Mouse (Mus musculus): ENCODE results near the gene Ahnak.
"Not testable (repeated sequence)": the region's sequence is repeated elsewhere in the genome, so short reads cannot be mapped to it uniquely, and the experiment has no call there.

The Ahnak gene

GRCm38 (mm10) chr19:9040649-9041048 is 51.6 kb downstream of the Ahnak start:
- DNase-seq (ENCODE audit: low spot score in 2 of 2): no peak

DNA sequence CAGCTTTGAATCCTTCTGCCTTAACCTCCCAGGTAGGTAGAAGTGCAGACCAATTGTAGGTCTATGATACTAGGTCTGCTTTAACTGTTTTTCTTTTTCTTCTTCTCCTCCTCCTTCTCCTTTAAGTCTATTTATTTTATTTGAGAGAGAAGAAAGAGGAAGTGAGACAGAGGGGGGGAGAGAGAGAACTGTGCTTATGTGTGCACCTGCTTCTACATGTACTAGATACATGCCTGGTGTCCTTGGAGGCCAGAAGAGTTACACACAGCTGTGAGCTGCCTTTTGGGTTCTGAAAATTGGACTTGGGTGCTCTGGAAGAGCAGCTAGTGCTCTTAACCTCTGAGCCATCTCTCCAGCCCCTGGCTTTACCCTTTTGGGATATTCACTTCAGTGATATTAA is 52.0 kb downstream of the Ahnak start:
- no peak for DNase-seq (ENCODE audit: low spot score in 2 of 2)

GRCm38 (mm10) chr19:9043123-9043522 is 54.0 kb downstream of the Ahnak start:
- no peak for DNase-seq (ENCODE audit: low spot score in 2 of 2)

- DNase-seq (ENCODE audit: low spot score in 2 of 2): no peak
These were observed 55.2 kb downstream of the Ahnak start for GRCm38 (mm10) chr19:9044291-9044690.

DNA sequence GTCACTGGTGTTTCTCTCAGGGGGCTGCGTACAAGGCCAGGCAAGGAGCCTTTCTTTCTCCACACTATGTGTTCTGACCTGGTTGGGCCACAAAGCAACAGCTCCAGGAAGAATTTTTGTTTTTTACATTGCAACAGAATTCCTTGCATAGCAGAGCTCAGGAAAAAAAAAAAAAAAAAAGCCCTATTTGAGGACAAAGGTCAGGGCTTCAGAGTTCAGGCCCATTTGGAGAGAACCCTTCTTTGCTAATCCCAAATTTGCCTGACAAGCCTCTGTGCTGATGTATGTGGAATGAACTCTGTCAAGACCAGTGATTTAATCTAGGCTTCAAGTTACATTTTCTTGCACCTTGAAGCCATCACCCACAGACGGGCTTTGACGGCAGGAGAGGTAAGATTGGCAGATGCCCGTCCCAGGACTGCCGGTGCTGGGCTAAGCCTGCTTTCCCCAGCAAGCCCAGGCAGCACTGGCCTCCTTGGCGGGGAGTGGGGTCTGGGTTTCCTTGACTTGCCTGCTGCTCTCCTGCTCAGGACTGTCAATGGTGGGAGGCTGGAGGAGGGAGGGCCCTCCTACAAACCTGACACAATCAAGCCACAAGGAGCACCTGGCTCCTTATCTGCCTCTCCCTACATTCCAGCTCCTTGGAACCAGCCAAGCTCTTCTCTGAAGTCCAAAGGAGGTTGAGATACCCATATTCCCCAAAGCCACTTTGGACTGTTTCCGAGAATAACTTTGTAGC is 58.3 kb downstream of the Ahnak start:
- DNase-seq (ENCODE audit: low spot score in 2 of 2): no peak

GRCm38 (mm10) chr19:9047946-9048387 is 58.9 kb downstream of the Ahnak start:
- no peak for DNase-seq (ENCODE audit: low spot score in 2 of 2)

DNA sequence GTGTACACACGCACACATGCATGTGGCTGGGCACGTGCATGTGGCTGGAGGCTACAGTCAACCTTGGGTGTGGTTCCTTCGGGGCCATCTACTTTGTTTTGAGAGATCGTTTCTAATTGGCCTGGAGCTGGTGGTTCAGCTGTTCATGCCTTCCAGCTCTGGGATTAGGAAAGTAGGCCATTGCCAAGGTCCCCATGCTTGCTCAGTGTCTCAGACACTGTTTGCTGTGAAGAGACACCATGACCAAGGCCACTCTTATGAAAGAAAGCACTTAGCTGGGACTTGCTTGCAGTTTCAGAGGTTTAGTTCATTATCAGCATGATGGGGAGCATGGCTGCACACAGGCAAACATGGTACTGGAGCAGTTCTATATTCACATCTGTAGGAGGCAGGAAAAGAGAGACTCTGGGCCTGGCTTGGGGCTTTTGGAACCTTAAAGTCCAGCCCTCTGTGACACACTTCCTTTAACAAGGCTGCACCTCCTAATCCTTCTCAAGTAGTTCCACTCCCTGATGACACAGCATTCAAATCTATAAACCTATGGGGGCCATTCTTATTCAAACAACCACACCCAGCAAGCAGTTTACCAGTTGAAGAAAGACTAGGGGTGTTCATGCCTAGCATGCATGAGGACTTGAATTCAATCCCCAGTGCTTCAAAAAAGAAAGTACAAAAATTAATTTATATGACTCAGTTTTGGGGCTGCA is 60.0 kb downstream of the Ahnak start:
- no peak for DNase-seq (ENCODE audit: low spot score in 2 of 2)

DNA sequence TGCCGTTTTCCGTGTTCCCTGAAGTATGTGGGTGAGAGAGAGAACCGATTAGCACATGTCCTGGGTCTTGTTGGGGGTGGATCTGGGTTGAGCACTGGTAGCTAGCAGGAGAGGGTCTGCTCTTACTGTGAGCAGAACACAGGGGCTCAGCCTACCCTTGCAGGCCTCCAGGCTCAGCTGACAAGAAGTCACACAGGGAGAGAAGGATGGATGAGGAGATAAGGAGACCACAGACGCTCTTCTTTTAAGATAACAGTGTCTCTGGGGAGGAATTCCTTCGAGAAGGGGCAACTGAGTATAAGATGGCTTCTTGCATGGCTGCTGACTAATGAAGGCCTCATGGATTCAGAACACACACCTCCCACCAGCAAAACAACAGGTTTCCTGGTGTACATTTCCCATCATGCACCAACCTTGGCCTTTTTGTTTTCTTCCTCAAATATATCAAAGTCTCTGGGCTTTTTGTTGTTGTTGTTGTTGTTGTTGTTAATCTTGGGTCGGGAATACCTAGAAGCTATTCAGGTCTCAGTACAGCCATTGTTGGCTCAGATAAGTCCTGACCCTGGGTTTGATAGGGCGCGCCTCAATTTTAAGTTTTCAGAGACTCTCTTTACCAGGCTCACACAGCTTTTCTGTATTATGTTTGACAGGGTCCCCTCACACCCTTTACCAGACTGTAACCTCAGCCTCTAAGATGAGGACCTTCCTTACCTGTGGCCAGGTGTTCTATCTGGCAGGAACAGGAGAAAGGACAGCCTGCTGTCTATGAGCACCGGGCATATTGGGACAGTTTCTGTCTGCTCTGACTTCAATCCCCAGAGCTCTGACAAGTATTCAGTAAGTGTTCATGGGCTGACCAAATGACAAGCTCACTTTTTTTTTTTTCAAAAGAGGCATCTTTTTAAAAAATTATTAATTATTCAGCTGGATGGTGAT is 61.5 kb downstream of the Ahnak start:
- DNase-seq (ENCODE audit: low spot score in 2 of 2): no peak

DNA sequence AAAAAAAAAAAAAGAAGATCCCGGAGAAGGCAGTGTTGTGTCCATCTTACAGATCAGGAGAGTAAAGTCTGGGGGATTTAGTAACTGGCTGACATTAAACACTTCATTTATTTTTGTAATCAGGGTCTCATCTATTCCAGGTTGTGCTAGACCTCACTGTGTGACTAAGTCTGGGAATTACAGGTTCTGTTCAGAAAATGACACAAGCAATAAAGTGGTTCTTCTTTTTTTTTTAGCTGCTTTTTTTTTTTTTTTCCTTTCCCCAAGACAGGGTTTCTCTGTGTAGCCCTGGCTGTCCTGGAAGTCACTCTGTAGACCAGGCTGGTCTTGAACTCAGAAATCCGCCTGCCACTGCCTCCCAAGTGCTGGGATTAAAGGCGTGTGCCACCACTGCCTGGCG is 62.9 kb downstream of the Ahnak start:
- not testable (repeated sequence) for DNase-seq (ENCODE audit: low spot score in 2 of 2)

- DNase-seq (ENCODE audit: low spot score in 2 of 2): no peak
These were observed 63.8 kb downstream of the Ahnak start for GRCm38 (mm10) chr19:9052803-9053431.

DNA sequence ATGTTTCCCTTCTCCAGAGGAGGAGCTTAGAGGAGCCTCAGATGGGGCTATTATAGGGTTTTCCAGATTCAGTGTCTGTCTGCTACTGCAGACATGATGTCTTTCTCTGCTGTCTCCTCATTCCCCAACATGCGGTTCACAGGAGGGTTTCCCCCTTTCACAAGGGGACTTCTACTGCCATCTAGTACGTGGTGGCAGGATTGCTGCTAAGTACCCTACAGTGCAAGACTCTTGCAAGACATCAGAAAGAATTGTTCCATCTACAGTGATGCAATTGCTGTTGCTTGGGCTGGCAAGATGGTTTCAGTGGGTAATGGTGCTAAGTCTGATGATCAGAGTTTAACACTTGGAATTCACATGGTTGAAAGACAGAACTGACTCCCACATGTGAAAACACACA is 66.1 kb downstream of the Ahnak start:
- no peak for DNase-seq (ENCODE audit: low spot score in 2 of 2)

GRCm38 (mm10) chr19:9055703-9056355 is 66.7 kb downstream of the Ahnak start:
- no peak for DNase-seq (ENCODE audit: low spot score in 2 of 2)

GRCm38 (mm10) chr19:9057679-9058078 is 68.6 kb downstream of the Ahnak start:
- no peak for DNase-seq (ENCODE audit: low spot score in 2 of 2)

DNA sequence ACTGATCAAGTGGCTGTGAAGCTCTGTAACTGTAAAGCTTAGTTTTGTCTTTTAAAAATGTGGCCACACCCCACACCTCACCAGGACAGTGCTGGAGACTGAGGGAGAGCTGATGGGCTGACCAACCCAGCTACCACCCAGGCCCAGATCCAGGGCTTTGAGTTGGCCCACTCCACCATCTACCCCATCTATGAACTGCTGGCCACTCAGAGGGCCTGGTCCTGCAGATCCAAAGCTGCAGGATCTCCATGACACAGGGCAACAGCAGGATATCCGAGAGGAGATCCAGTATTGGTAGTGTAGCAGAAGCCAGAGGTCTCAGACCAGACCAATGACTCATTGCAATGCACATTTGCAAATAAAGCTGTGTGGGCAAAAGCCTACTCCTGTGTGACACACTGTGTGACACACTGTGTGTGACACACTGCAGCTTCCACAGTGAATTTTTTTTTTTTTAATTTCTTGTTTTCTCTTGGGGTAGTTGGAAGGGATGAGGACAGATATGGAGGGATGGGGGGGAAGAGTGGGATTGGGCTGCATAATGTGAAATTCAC is 69.3 kb downstream of the Ahnak start:
- DNase-seq (ENCODE audit: low spot score in 2 of 2): no peak

DNA sequence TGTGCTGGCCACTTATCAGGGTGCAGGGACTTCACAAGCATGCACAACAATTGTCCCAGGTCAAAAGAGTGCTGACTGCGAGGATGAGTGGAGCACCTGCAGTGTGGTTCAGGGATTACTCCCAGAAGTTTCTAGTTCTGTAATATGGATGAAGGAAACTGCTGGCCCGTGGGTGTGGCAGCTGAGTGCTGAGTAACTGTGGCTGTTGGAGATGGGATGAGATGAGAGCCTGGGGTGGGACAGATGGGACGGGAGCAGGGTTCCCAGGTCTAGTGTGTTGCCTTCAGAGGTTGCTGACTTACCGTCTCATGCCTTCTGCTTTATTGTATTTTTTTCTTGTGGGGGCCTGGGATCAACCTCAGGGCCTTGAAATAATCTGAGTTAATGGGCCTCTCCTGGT is 69.9 kb downstream of the Ahnak start:
- no peak for DNase-seq (ENCODE audit: low spot score in 2 of 2)

DNA sequence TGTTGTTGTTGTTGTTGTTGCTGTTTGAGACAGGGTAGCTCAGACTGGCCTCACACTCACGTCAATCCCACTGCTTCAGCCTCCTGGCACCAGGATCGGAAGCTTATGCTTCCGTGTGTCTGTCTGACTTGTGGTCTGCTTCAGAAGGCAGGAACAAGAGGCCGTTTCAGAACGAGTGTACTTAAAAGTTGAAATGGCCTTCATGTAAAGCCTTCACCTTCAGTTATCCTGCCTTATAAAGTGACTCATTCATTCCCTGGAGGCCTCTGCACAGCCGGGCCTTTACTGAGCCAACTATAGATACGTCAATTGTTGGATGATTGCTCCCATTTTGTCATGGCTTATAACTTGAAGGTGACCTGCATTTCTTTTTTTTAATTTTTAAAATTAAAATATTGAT is 70.3 kb downstream of the Ahnak start:
- DNase-seq (ENCODE audit: low spot score in 2 of 2): no peak

GRCm38 (mm10) chr19:9060103-9060502 is 71.0 kb downstream of the Ahnak start:
- no peak for DNase-seq (ENCODE audit: low spot score in 2 of 2)

DNA sequence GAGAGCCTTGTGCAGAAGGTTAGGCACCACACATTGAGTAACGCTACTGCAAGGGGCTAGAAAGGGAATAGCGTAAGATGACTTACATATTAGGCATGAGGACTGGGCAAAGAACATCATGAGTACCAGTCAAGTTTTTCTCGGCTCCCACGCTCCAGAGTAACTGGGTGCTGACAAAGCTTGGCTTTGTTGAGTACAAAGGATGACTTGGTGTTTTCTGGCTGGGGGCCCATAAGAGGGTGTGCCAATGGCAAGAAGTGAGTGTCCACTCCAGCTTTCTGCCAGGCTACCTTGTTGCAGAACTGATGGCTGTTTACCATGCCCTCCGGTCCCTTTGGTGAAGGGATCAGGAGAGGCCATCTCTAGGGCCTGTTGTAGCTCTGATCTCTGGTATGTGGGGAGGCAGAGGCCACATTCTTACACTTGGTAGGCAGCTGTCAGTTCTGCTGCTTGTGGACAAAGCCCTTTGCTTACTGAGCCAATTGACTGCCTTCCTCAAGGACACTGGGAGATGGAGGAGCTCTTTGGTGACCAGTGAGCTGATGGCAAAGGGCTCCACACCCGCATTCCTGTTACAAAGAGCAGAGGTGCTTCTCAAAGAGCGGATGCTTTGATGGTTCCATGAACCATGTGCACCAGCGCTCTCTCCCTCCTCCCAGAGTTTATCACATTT is 72.3 kb downstream of the Ahnak start:
- no peak for DNase-seq (ENCODE audit: low spot score in 2 of 2)

GRCm38 (mm10) chr19:9062822-9063221 is 73.7 kb downstream of the Ahnak start:
- DNase-seq (ENCODE audit: low spot score in 2 of 2): no peak

DNA sequence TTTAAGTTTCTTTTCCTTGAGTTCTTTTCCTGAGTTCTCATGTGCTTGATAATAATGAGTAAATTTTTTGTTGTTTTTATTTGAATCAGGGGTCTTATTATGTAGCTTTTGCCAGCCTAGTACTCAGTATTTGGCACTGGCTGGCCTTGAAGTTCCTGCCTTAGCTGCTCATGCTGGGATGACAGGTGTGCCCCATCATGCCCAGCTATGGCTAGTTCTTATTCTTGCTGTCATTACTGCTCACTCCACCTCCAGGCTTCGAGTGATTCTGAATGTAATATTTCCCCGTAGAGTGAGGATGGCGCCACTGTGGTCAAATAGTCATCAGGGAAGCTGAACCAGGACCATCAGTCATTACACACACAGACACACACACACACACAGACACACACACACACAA is 74.7 kb downstream of the Ahnak start:
- no peak for DNase-seq (ENCODE audit: low spot score in 2 of 2)
